Mouse (Mus musculus): ENCODE results near the gene Asic1.
"Not testable (repeated sequence)": the region's sequence is repeated elsewhere in the genome, so short reads cannot be mapped to it uniquely, and the experiment has no call there.

The Asic1 gene

GRCm38 (mm10) chr15:99700219-99701106 is 30.3 kb downstream of the Asic1 start:
- intact Hi-C loops (cut with DNase I), result no loop called here

- intact Hi-C loops (cut with DNase I), result not testable (repeated sequence)
Measured at GRCm38 (mm10) chr15:99701640-99701998, 31.5 kb downstream of the Asic1 start.

- intact Hi-C loops (cut with DNase I), result no loop called here
Measured at GRCm38 (mm10) chr15:99701999-99702900, 32.1 kb downstream of the Asic1 start, which contains the start of gene Smarcd1. TSS of gene Smarcd1 (plus strand) at chr15:99702129.

GRCm38 (mm10) chr15:99703104-99703503 is 32.9 kb downstream of the Asic1 start:
- intact Hi-C loops (cut with DNase I), result no loop called here

- intact Hi-C loops (cut with DNase I), result no loop called here
Measured at GRCm38 (mm10) chr15:99703676-99704040, 33.5 kb downstream of the Asic1 start.

GRCm38 (mm10) chr15:99704041-99704681 is 34.0 kb downstream of the Asic1 start:
- intact Hi-C loops (cut with DNase I), result no loop called here

GRCm38 (mm10) chr15:99704881-99705280 is 34.7 kb downstream of the Asic1 start:
- intact Hi-C loops (cut with DNase I), result no loop called here

GRCm38 (mm10) chr15:99705440-99706048 is 35.4 kb downstream of the Asic1 start, which contains the start of gene Gm17349:
TSS of gene Gm17349 (minus strand) at chr15:99705490.
- intact Hi-C loops (cut with DNase I), result no loop called here

GRCm38 (mm10) chr15:99708176-99708575 is 38.0 kb downstream of the Asic1 start:
- intact Hi-C loops (cut with DNase I), result no loop called here

GRCm38 (mm10) chr15:99710221-99711190 is 40.3 kb downstream of the Asic1 start:
- intact Hi-C loops (cut with DNase I), result no loop called here

- intact Hi-C loops (cut with DNase I), result no loop called here
Measured at GRCm38 (mm10) chr15:99711491-99711890, 41.3 kb downstream of the Asic1 start.

GRCm38 (mm10) chr15:99712666-99713559 is 42.7 kb downstream of the Asic1 start:
- intact Hi-C loops (cut with DNase I), result no loop called here

GRCm38 (mm10) chr15:99713569-99713968 is 43.4 kb downstream of the Asic1 start:
- intact Hi-C loops (cut with DNase I), result no loop called here

GRCm38 (mm10) chr15:99714206-99714605 is 44.0 kb downstream of the Asic1 start:
- intact Hi-C loops (cut with DNase I), result no loop called here

- intact Hi-C loops (cut with DNase I), result no loop called here
Measured at GRCm38 (mm10) chr15:99714858-99715257, 44.7 kb downstream of the Asic1 start.

- intact Hi-C loops (cut with DNase I), result no loop called here
Measured at GRCm38 (mm10) chr15:99715361-99715865, 45.2 kb downstream of the Asic1 start.

GRCm38 (mm10) chr15:99715982-99716746 is 46.0 kb downstream of the Asic1 start:
- intact Hi-C loops (cut with DNase I), result no loop called here

GRCm38 (mm10) chr15:99716814-99717213 is 46.6 kb downstream of the Asic1 start:
- intact Hi-C loops (cut with DNase I), result no loop called here

Data from adrenal gland (tissue).